Comparison of ENCODE assay signal across 12 mouse cellular contexts in genomic region chr13:42245753-42246409, GRCm38 (mm10). TPM values are rescaled to one million over a fixed set of nuclear protein-coding genes. Genes with fewer than 3 reads are reported as not detected.
DNase-seq lines count a peak whose midpoint lies in the region; ATAC-seq and TF ChIP-seq lines count a peak whose summit lies in the region.
"Had no signal": no experiment of that assay in that cellular context is flagged by ENCODE, and none has a peak within 500 bp of the region (broad histone marks: within the 10 kb centered on the region; RNA-seq: fewer than 3 reads in every experiment).

No protein-coding gene starts in this region.

- intact Hi-C loops in heart, postnatal 36 days (cut with DNase I), result loop anchor here (2.0 to 5.0 kb wide), 4 partner anchors 55 to 603 kb away; partner anchors contain the start of gene Edn1

- no peak overlapping the region for H3K9ac ChIP-seq in liver, adult 2 months (ENCODE audit: low read depth, low read length)
- no peak overlapping the region for H3K9ac ChIP-seq in liver, embryonic 11.5 days (ENCODE audit: low read depth, low read length)
- no peak overlapping the region for H3K9ac ChIP-seq in forebrain, embryonic 15.5 days (replicated peaks)
- H3K9ac ChIP-seq in hindbrain, embryonic 16.5 days (ENCODE audit: low read depth, low read length), result no peak overlapping the region
- H3K9ac ChIP-seq: limb, embryonic 12.5 days had no signal

- 0 out of 2 replicates have a peak, but pooled peaks cover 2% of the 10 kb centered on the region for H3K4me1 ChIP-seq in liver, adult 2 months (ENCODE audit: control insufficient read depth, insufficient read depth, low read length)
- H3K4me1 ChIP-seq in liver, embryonic 11.5 days (replicated peaks; ENCODE audit: control insufficient read depth, insufficient read depth, low read length), result no peaks in the 10 kb centered on the region
- H3K4me1 ChIP-seq in forebrain, embryonic 15.5 days, result no peaks in the 10 kb centered on the region; the same call in 1 of the 2 replicates
- 0 out of 2 replicates have a peak, but pooled peaks cover 2% of the 10 kb centered on the region for H3K4me1 ChIP-seq in hindbrain, embryonic 16.5 days (ENCODE audit: control insufficient read depth, insufficient read depth, low read depth, low read length)

- no peaks in the 10 kb centered on the region for H3K36me3 ChIP-seq in liver, adult 2 months (ENCODE audit: control insufficient read depth, insufficient read depth, low read length)
- H3K36me3 ChIP-seq in liver, embryonic 11.5 days (ENCODE audit: control insufficient read depth, insufficient read depth, low read length), result no peaks in the 10 kb centered on the region
- H3K36me3 ChIP-seq in forebrain, embryonic 15.5 days, result no peaks in the 10 kb centered on the region
- no peaks in the 10 kb centered on the region for H3K36me3 ChIP-seq in hindbrain, embryonic 16.5 days (ENCODE audit: control insufficient read depth, insufficient read depth, low read length)
- H3K36me3 ChIP-seq: limb, embryonic 12.5 days had no signal

- peak; percentile 39 for DNase-seq in liver, adult 2 months (ENCODE audit: extremely low read depth, low read depth, low spot score)
- no peak for DNase-seq in liver, embryonic 11.5 days (ENCODE audit: low spot score)
- DNase-seq in c-Kit-positive CD71-negative TER-119-negative erythroid progenitor cells, embryonic 14.5 days (ENCODE audit: low read depth), result peak; percentile 19
- peak; percentile 16 to 38 for DNase-seq in heart, postnatal 36 days
- peak; percentile 32 for DNase-seq in telencephalon, adult 2 months (ENCODE audit: low read depth, low spot score)
- DNase-seq in cerebellum, postnatal 25 days, result no peak
- DNase-seq: adrenal gland, adult 8-10 months; kidney, adult 11 months; midbrain, embryonic 14.5 days had no signal

- no peak for TF ChIP-seq CTCF in liver, adult 2 months (IDR thresholded peaks at IDR 0.05; ENCODE audit: low read depth, low read length)

- H3K4me3 ChIP-seq in liver, adult 2 months (ENCODE audit: insufficient read depth, low read depth, low read length), result no peak overlapping the region
- no peak overlapping the region for H3K4me3 ChIP-seq in liver, embryonic 11.5 days (ENCODE audit: low read depth, low read length)
- H3K4me3 ChIP-seq in forebrain, embryonic 15.5 days, result no peak overlapping the region
- H3K4me3 ChIP-seq in hindbrain, embryonic 16.5 days (ENCODE audit: low read length), result no peak overlapping the region
- H3K4me3 ChIP-seq: limb, embryonic 12.5 days had no signal

- H3K79me2 ChIP-seq in liver, adult 2 months (ENCODE audit: control insufficient read depth, insufficient read depth, low read length), result no peaks in the 10 kb centered on the region

- H3K27me3 ChIP-seq in liver, adult 2 months (ENCODE audit: control insufficient read depth, insufficient read depth, low read length), result no peaks in the 10 kb centered on the region
- no peaks in the 10 kb centered on the region for H3K27me3 ChIP-seq in liver, embryonic 11.5 days (replicated peaks; ENCODE audit: control insufficient read depth, insufficient read depth, low read length)
- H3K27me3 ChIP-seq in forebrain, embryonic 15.5 days, result no peaks in the 10 kb centered on the region
- no peaks in the 10 kb centered on the region for H3K27me3 ChIP-seq in hindbrain, embryonic 16.5 days (replicated peaks; ENCODE audit: control insufficient read depth, insufficient read depth, low read length)
- H3K27me3 ChIP-seq: limb, embryonic 12.5 days had no signal

- no peak for ATAC-seq in liver, embryonic 11.5 days (replicated peaks; ENCODE audit: low FRiP score)
- ATAC-seq in forebrain, embryonic 15.5 days (replicated peaks), result no peak
- no peak for ATAC-seq in hindbrain, embryonic 16.5 days

- WGBS in liver, adult 2 months, result 75% methylated on average over 11 of the region's 11 CpGs
- 46% methylated on average over 11 of the region's 11 CpGs for WGBS in liver, embryonic 11.5 days
- WGBS in forebrain, embryonic 15.5 days, result 87% methylated on average over 11 of the region's 11 CpGs
- WGBS in hindbrain, embryonic 16.5 days, result 86% methylated on average over 11 of the region's 11 CpGs

- no peak overlapping the region for H3K4me2 ChIP-seq in liver, embryonic 11.5 days
- H3K4me2 ChIP-seq in forebrain, embryonic 15.5 days (replicated peaks), result no peak overlapping the region
- H3K4me2 ChIP-seq in hindbrain, embryonic 16.5 days (ENCODE audit: low read length), result no peak overlapping the region
- H3K4me2 ChIP-seq: limb, embryonic 12.5 days had no signal

- 0 out of 2 replicates have a peak overlapping the region, but pooled peaks have one; percentile 26 for H3K27ac ChIP-seq in liver, adult 2 months (replicated peaks; ENCODE audit: insufficient read depth, low read depth, low read length)
- no peak overlapping the region for H3K27ac ChIP-seq in liver, embryonic 11.5 days (ENCODE audit: low read depth, low read length)
- H3K27ac ChIP-seq in forebrain, embryonic 15.5 days (replicated peaks), result no peak overlapping the region
- H3K27ac ChIP-seq in hindbrain, embryonic 16.5 days (ENCODE audit: low read depth, low read length), result no peak overlapping the region
- H3K27ac ChIP-seq: limb, embryonic 12.5 days had no signal

- H3K9me3 ChIP-seq in liver, embryonic 11.5 days (ENCODE audit: control insufficient read depth, low read length), result no peaks in the 10 kb centered on the region
- H3K9me3 ChIP-seq in forebrain, embryonic 15.5 days, result no peaks in the 10 kb centered on the region
- no peaks in the 10 kb centered on the region for H3K9me3 ChIP-seq in hindbrain, embryonic 16.5 days (ENCODE audit: control insufficient read depth, low read length)
- H3K9me3 ChIP-seq: limb, embryonic 12.5 days had no signal

- TF ChIP-seq POLR2A in liver, adult 2 months (IDR thresholded peaks at IDR 0.05; ENCODE audit: extremely low read depth, insufficient read depth, low read length), result no peak

RNA-seq across cellular contexts. Expression of gene Edn1, which starts 55.4 kb away (rescaled TPM):
- total RNA-seq in liver, adult 2 months (2014; rRNA removed), result 0.13 and 0.18 TPM in 2 replicates
- polyA plus RNA-seq in liver, adult 2 months (2012; rRNA removed), result 0.24 and 0.32 TPM in 2 replicates
- polyA plus RNA-seq in liver, embryonic 11.5 days (2014; fragmentation: Nextera tagmentation; extraction: Ambion mirVana), result 0.62 and 1.2 TPM in 2 replicates
- 1 to 10 TPM; 5.3 TPM for total RNA-seq in heart, postnatal 36 days (2021)
- 1.4 TPM in 2 replicates for polyA plus RNA-seq in forebrain, embryonic 15.5 days (2015; fragmentation: Nextera tagmentation; extraction: Ambion mirVana)
- polyA plus RNA-seq in hindbrain, embryonic 16.5 days (2015; fragmentation: Nextera tagmentation; extraction: Ambion mirVana), result 2.1 and 2.5 TPM in 2 replicates

Comparison
In these comparisons a context has a peak if more than half of its experiments do, and no peak if none do; other contexts are left out.
1. DNase-seq: peak in liver, adult 2 months (single experiment), c-Kit-positive CD71-negative TER-119-negative erythroid progenitor cells, embryonic 14.5 days (single experiment), heart, postnatal 36 days (2 of 2) and telencephalon, adult 2 months (single experiment); none in liver, embryonic 11.5 days (single experiment) and cerebellum, postnatal 25 days (0 of 2).